Mouse (Mus musculus): ENCODE results near the gene Erg.

Erg gene

GRCm38 (mm10) chr16:95350499-95350898 lies 235.9 kb downstream of the Erg start:
- DNase-seq (ENCODE audit: low read depth), result peak; percentile 69

DNA sequence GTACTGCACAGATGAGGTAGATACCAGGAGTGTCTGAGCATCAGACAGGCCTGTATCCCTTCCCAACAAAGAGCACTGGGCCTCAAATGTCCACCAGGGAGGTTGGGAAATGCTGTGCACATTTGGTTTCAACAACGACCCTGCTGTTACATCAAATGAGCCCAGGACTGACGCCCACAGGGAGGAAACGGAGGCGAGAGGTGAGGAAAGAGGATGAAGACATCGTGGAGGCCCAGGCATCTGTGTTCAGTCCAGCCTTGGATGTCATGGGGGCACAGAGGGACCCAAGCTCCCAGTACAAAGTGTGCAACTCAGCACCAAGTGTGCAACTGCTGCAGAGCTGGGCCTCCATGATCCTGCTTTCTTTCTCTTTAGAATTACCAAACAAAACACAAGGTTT lies 236.6 kb downstream of the Erg start:
- DNase-seq (ENCODE audit: low read depth), result no peak

GRCm38 (mm10) chr16:95349344-95349743 lies 237.0 kb downstream of the Erg start:
- no peak for DNase-seq (ENCODE audit: low read depth)

GRCm38 (mm10) chr16:95348555-95348954 lies 237.8 kb downstream of the Erg start:
- peak; percentile 64 for DNase-seq (ENCODE audit: low read depth)

DNA sequence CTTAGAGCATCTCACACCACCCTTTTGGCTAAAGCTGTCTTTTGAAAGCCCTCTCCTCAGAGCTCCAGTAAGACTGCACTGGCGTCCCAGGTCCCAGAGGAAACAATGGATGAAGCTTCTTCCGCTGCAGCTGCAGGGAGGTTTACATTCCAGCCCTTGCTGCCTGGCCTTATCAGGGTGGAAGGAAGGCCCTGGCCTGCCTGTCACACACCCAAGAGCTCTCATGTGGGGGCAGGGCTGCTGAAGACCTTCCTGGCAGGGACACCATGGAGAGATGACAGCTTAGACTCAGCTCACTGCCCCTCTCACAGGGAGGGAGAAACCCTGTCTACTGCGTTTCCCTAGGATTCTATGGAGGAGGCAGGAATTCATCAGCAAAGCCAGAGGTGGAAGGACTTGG lies 239.2 kb downstream of the Erg start:
- DNase-seq (ENCODE audit: low read depth), result no peak

DNA sequence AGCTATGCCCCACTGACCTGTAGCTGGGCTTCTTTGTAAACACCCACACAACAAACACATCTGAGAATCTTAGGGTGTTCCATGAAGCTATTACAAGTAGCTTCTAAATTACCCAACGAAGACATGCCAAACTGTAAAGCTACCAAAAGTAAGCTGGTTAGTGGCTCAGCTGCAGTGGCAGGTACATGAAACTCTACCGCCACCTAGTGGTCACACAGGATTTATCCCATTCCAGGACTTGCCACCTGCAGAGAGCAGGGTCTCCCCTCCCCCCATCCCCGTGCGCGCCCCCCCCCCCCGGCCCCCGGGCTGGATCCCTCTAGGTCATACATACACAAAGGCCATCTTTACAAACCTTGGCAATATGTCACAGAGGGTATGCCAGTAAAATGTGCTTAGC lies 240.5 kb downstream of the Erg start:
- DNase-seq (ENCODE audit: low read depth), result peak; percentile 85

GRCm38 (mm10) chr16:95344961-95345360 lies 241.4 kb downstream of the Erg start:
- DNase-seq (ENCODE audit: low read depth), result no peak

- peak; percentile 70 for DNase-seq (ENCODE audit: low read depth)
Observed at GRCm38 (mm10) chr16:95342030-95342429, 244.4 kb downstream of the Erg start.

DNA sequence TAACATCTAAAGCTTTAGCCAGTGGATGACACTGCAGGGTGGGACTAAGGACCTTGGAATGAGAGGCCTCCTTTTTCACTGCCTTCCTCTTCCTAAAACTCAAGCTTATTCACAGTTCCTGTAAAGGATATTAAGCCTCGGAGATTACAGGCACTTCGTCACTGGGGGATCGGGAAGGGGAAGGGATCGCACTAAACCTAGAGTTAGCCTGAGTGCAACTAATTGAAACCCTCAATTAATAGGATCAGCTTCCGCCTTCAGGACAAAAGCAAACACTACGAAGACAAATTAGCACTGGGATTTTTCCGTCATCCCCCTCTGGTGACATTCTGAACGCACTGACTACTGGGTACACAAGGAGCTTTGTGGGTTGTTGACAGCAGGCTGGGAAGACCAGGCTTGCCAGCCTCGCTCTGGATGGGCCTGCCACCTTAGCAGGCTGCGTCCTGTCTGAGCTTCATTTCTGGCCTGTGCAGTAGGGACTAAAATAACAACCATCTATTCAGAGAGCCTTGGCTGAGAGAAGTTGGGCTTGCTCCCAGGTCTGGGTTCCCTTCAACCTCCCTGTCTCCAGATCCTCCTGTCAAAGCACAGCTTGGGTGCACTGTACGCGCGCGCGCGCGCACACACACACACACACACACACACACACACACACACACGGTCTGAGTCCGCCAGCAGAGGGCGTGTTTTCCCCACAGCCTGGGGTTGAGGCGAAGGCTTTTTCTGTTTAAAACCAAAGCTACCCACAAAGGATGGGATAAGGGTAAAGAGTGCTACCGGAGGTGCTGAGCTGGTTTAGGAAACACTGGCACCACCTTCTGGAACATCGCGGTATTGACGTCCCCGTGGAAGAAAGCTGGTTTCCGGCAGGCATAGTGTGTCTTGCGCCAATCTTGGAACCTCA lies 245.3 kb downstream of the Erg start:
- DNase-seq (ENCODE audit: low read depth), result peak; percentile 92

DNA sequence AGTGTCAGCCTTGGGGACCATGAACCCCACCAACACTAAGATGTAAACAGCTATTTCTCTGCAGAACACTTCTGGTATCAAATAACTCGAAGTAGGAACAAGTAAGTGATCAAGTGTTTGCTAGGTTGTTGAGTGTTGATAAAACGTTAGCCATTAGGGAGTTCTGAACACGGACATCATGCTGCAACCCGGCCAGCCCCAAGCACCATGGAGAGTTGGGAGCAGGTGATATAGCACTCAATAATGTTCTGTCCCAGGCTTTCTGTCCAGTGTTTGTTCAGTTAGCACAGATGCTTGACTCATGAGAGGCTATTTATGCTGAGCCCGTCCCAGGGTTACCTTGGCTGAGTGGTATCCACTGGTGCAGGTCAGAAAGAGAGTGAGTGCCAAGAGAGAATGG lies 254.2 kb downstream of the Erg start:
- no peak for DNase-seq (ENCODE audit: low read depth)

- no peak for DNase-seq (ENCODE audit: low read depth)
Observed at GRCm38 (mm10) chr16:95321945-95322625, 264.3 kb downstream of the Erg start.

All from induced T-regulatory cell, adult 2 months (primary cell).